Mouse (Mus musculus) C2C12 (cell line): ENCODE measurements around the gene Pik3cd.
"Not testable (repeated sequence)": the region's sequence is repeated elsewhere in the genome, so short reads cannot be mapped to it uniquely, and the experiment has no call there.

Source experiments
- CEBPB ChIP-seq: IDR thresholded peaks from one replicate; pipeline ENCODE4 v1.6.1; 2011; ENCODE audit warnings: low read depth, mild to moderate bottlenecking, control low read depth, moderate library complexity
- CTCF ChIP-seq: IDR thresholded peaks from one replicate; pipeline ENCODE4 v1.5.1; 2011; ENCODE audit not compliant: control insufficient read depth, insufficient read depth, insufficient read length
- MAX ChIP-seq: IDR thresholded peaks from one replicate; pipeline ENCODE4 v1.6.1; 2011; ENCODE audit warnings: mild to moderate bottlenecking, control low read depth
- MYOG ChIP-seq: IDR thresholded peaks from one replicate; pipeline ENCODE4 v1.6.1; 2011; ENCODE audit not compliant: control insufficient read depth, insufficient read length; ENCODE audit errors: extremely low read depth

DNA sequence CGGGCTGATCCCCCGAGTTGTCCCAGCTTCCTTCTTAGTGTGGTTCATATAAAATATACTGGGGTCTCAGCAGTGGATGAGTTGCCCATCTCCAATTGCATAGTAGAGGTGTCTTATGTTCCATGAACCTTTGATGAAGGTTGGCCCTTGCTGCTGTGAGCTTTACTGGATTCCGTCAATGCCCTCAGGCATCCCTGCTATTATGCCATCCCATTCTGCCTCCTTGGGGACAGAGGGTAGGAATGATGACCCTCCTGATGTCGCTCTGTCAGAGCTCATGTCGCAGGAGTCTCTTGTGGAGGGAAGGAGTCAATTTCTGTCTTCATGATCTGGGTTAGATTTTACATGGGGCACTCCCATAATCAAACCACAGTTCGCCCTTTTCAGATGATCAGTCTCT, 88.9 kb downstream of the Pik3cd start:
- not testable (repeated sequence) for TF ChIP-seq CTCF, MAX, MYOG, CEBPB
